8 mouse cellular contexts compared by ENCODE assay signal in the genomic region with DNA sequence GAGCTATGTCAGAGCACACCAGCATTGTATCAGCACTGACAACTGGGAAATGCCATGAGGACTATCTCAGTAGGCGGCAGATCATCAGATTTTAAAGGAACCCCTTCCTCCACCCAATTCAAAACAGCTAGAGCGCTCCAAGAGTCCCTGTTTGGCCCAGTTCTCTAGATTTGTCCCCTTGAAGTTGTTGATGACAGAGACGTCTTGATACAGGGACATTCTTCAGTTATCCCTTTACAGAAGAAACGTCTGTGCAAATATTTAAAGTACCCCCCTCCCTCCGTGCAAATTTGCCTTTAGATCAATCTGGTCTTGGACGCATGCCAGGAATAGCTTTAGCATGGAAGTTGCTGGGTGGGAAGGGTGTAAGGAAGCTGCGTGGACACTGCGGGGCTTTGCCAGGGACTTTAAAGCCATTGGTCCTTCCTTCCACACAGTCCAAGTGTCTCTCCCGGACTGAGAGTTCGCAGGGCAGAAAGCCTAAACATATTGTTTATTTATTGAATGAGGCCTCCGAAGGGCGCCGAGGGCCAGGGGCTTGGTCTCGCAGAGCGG. TPM values are rescaled to one million over a fixed set of nuclear protein-coding genes. Genes with fewer than 3 reads are reported as not detected.
DNase-seq lines count a peak whose midpoint lies in the region; ATAC-seq and TF ChIP-seq lines count a peak whose summit lies in the region.

No protein-coding gene starts in this region.

- peak overlapping the region; percentile 80 for H3K4me3 ChIP-seq in lung, adult 2 months (replicated peaks; ENCODE audit: extremely low read depth, low read depth, low read length)
- peak overlapping the region; percentile 76 for H3K4me3 ChIP-seq in heart, embryonic 16.5 days (ENCODE audit: low read length)
- peak overlapping the region; percentile 62 for H3K4me3 ChIP-seq in liver, embryonic 13.5 days (replicated peaks)
- peak overlapping the region; percentile 77 for H3K4me3 ChIP-seq in small intestine, adult 2 months (ENCODE audit: low read depth, low read length)

- WGBS in lung, adult 2 months = 6% methylated on average over 15 of the region's 15 CpGs
- WGBS in heart, embryonic 16.5 days = 5% methylated on average over 15 of the region's 15 CpGs
- 5% methylated on average over 15 of the region's 15 CpGs for WGBS in liver, embryonic 13.5 days (ENCODE audit: insufficient replicate concordance)
- WGBS in small intestine, adult 2 months = 4% methylated on average over 15 of the region's 15 CpGs

- H3K9ac ChIP-seq in heart, embryonic 16.5 days (ENCODE audit: low read length) = peak overlapping the region; percentile 78
- H3K9ac ChIP-seq in liver, embryonic 13.5 days = peak overlapping the region; percentile 33

- peak overlapping the region; percentile 35; the same call in 1 of the 2 replicates for H3K27ac ChIP-seq in heart, embryonic 16.5 days (ENCODE audit: low read length)
- H3K27ac ChIP-seq in liver, embryonic 13.5 days = no peak overlapping the region
- no peak overlapping the region for H3K27ac ChIP-seq in small intestine, adult 2 months (ENCODE audit: insufficient read depth, low read depth, low read length)

- H3K4me1 ChIP-seq in lung, adult 2 months (ENCODE audit: control insufficient read depth, insufficient read depth, low read length) = peaks cover 4% of the 10 kb centered on the region; the same call in 1 of the 2 replicates
- H3K4me1 ChIP-seq in heart, embryonic 16.5 days (ENCODE audit: control insufficient read depth, insufficient read depth, low read length) = peaks cover 6% of the 10 kb centered on the region; the same call in 1 of the 2 replicates
- H3K4me1 ChIP-seq in liver, embryonic 13.5 days (replicated peaks) = peaks cover 8% of the 10 kb centered on the region
- no peaks in the 10 kb centered on the region; the same call in 1 of the 2 replicates for H3K4me1 ChIP-seq in small intestine, adult 2 months (ENCODE audit: control insufficient read depth, insufficient read depth, insufficient read length, low read length)

- no peaks in the 10 kb centered on the region for H3K9me3 ChIP-seq in heart, embryonic 16.5 days (replicated peaks; ENCODE audit: control insufficient read depth, low read length)
- H3K9me3 ChIP-seq in liver, embryonic 13.5 days (replicated peaks) = no peaks in the 10 kb centered on the region

- TF ChIP-seq CTCF in lung, adult 2 months (IDR thresholded peaks at IDR 0.05; ENCODE audit: insufficient read depth, low read length) = no peak
- TF ChIP-seq CTCF in small intestine, adult 2 months (IDR thresholded peaks at IDR 0.05; ENCODE audit: extremely low read depth, insufficient read length, insufficient replicate concordance, low read depth, low read length) = no peak

- peak overlapping the region; percentile 84 for H3K4me2 ChIP-seq in heart, embryonic 16.5 days (ENCODE audit: low read depth, low read length)
- H3K4me2 ChIP-seq in liver, embryonic 13.5 days = peak overlapping the region; percentile 74

- DNase-seq in CD4-positive, CD25-positive, alpha-beta regulatory T cell, adult 2 months (ENCODE audit: low read depth, low spot score) = peak; percentile 10
- DNase-seq in lung, adult 2 months = no peak
- no peak for DNase-seq in lung, postnatal 25 days (ENCODE audit: low spot score)
- no peak for DNase-seq in liver, embryonic 13.5 days
- DNase-seq in adrenal gland, adult (ENCODE audit: inconsistent age in 2 of 2, low spot score in 1 of 2) = no peak

- no peak for ATAC-seq in CD4-positive, CD25-positive, alpha-beta regulatory T cell, adult 4 months
- 0 out of 2 replicates have a peak, but pooled peaks have one; percentile 10 for ATAC-seq in heart, embryonic 16.5 days (replicated peaks; ENCODE audit: extremely low read depth, insufficient read depth, low FRiP score)
- ATAC-seq in liver, embryonic 13.5 days (ENCODE audit: low read depth) = peak; percentile 21; the same call in 1 of the 2 replicates

- peaks cover 5% of the 10 kb centered on the region; the same call in 1 of the 2 replicates for H3K27me3 ChIP-seq in heart, embryonic 16.5 days (ENCODE audit: control insufficient read depth, insufficient read depth, low read length)
- peaks cover 74% of the 10 kb centered on the region for H3K27me3 ChIP-seq in liver, embryonic 13.5 days
- no peaks in the 10 kb centered on the region; the same call in 1 of the 2 replicates for H3K27me3 ChIP-seq in small intestine, adult 2 months (ENCODE audit: control insufficient read depth, insufficient read depth, low read length)

- no peak for TF ChIP-seq POLR2A in lung, adult 2 months (IDR thresholded peaks at IDR 0.05; ENCODE audit: borderline replicate concordance, extremely low read depth, low read depth, low read length)
- TF ChIP-seq POLR2A in small intestine, adult 2 months (IDR thresholded peaks at IDR 0.05; ENCODE audit: low read depth, low read length) = no peak

- no peaks in the 10 kb centered on the region for H3K36me3 ChIP-seq in heart, embryonic 16.5 days (ENCODE audit: control insufficient read depth, insufficient read depth)
- no peaks in the 10 kb centered on the region for H3K36me3 ChIP-seq in liver, embryonic 13.5 days
- no peaks in the 10 kb centered on the region for H3K36me3 ChIP-seq in small intestine, adult 2 months (ENCODE audit: control insufficient read depth, insufficient read depth, low read length)

RNA-seq across cellular contexts. Expression of a gene that starts 0.6 kb away (rescaled TPM):
- polyA plus RNA-seq in CD4-positive, CD25-positive, alpha-beta regulatory T cell, adult 4 months (2017; shearing (Covaris generic)) = under 1 TPM; 0.24 to 0.27 TPM
- 64.5 and 74.9 TPM in 2 replicates for polyA plus RNA-seq in lung, adult 2 months (2012; rRNA removed)
- polyA plus RNA-seq in heart, embryonic 16.5 days (2015; fragmentation: Nextera tagmentation; extraction: Ambion mirVana) = 5.9 and 6.0 TPM in 2 replicates
- 0.43 and 0.70 TPM in 2 replicates for polyA plus RNA-seq in liver, embryonic 13.5 days (2015; fragmentation: Nextera tagmentation; extraction: Ambion mirVana)
- 72.6 and 74.7 TPM in 2 replicates for polyA plus RNA-seq in small intestine, adult 2 months (2012; rRNA removed)

RNA-seq across cellular contexts. Expression of a gene that starts 35.9 kb away (rescaled TPM):
- polyA plus RNA-seq in CD4-positive, CD25-positive, alpha-beta regulatory T cell, adult 4 months (2017; shearing (Covaris generic)) = 10 to 100 TPM in 1 of 2 experiments, 1 to 10 TPM in 1; 4.7 to 15.8 TPM
- polyA plus RNA-seq in lung, adult 2 months (2012; rRNA removed) = 9.5 and 12.0 TPM in 2 replicates
- polyA plus RNA-seq in heart, embryonic 16.5 days (2015; fragmentation: Nextera tagmentation; extraction: Ambion mirVana) = 10.6 and 12.3 TPM in 2 replicates
- polyA plus RNA-seq in liver, embryonic 13.5 days (2015; fragmentation: Nextera tagmentation; extraction: Ambion mirVana) = 8.8 and 9.7 TPM in 2 replicates
- 4.6 and 11.4 TPM in 2 replicates for polyA plus RNA-seq in small intestine, adult 2 months (2012; rRNA removed)

RNA-seq across cellular contexts. Expression of a gene that starts 45.4 kb away (rescaled TPM):
- polyA plus RNA-seq in CD4-positive, CD25-positive, alpha-beta regulatory T cell, adult 4 months (2017; shearing (Covaris generic)) = not detected
- not detected in 2 replicates for polyA plus RNA-seq in lung, adult 2 months (2012; rRNA removed)
- 0.54 TPM in 1 of 2 replicates, not detected in the other for polyA plus RNA-seq in heart, embryonic 16.5 days (2015; fragmentation: Nextera tagmentation; extraction: Ambion mirVana)
- polyA plus RNA-seq in liver, embryonic 13.5 days (2015; fragmentation: Nextera tagmentation; extraction: Ambion mirVana) = not detected in 2 replicates
- polyA plus RNA-seq in small intestine, adult 2 months (2012; rRNA removed) = 0.28 TPM in 1 of 2 replicates, not detected in the other
